Mouse (Mus musculus): ENCODE measurements around the gene Lipn. TPM values are rescaled to one million over a fixed set of nuclear protein-coding genes. Genes with fewer than 3 reads are reported as not detected.

The Lipn gene
- polyA plus RNA-seq, 1 experiment from 2014 or later, result not detected

GRCm38 (mm10) chr19:34089011-34089680 is 22.0 kb downstream of the Lipn start:
- 83% methylated on average over 3 of the region's 3 CpGs for WGBS
- ATAC-seq (ENCODE audit: insufficient number of reproducible peaks, insufficient read depth, low FRiP score, low TSS enrichment, low read depth), result no peak

GRCm38 (mm10) chr19:34095381-34095780 is 28.2 kb downstream of the Lipn start:
- H3K27me3 ChIP-seq, result no peaks in the 10 kb centered on the region
- no peak for ATAC-seq (ENCODE audit: insufficient number of reproducible peaks, insufficient read depth, low FRiP score, low TSS enrichment, low read depth)
- no peak overlapping the region for H3K4me3 ChIP-seq (replicated peaks)
- no peak overlapping the region for H3K27ac ChIP-seq
- no peaks in the 10 kb centered on the region for H3K9me3 ChIP-seq
- 68% methylated on average over 5 of the region's 5 CpGs for WGBS
- no peak overlapping the region for H3K4me2 ChIP-seq
- no peaks in the 10 kb centered on the region for H3K36me3 ChIP-seq
- no peak overlapping the region for H3K9ac ChIP-seq (replicated peaks)
- no peaks in the 10 kb centered on the region for H3K4me1 ChIP-seq (replicated peaks)

More at GRCm38 (mm10) chr19:34089011-34089680, 22.0 kb downstream of the Lipn start:
- H3K27me3 ChIP-seq, result no peaks in the 10 kb centered on the region
- no peaks in the 10 kb centered on the region for H3K9me3 ChIP-seq
- no peaks in the 10 kb centered on the region for H3K4me1 ChIP-seq (replicated peaks)
- no peak overlapping the region for H3K9ac ChIP-seq (replicated peaks)
- H3K36me3 ChIP-seq, result no peaks in the 10 kb centered on the region
- no peak overlapping the region for H3K4me2 ChIP-seq
- no peak overlapping the region for H3K27ac ChIP-seq
- no peak overlapping the region for H3K4me3 ChIP-seq (replicated peaks)

GRCm38 (mm10) chr19:34096228-34096627 is 29.1 kb downstream of the Lipn start:
- ATAC-seq (ENCODE audit: insufficient number of reproducible peaks, insufficient read depth, low FRiP score, low TSS enrichment, low read depth), result no peak
- Histone ChIP-seq H3K27ac (no peak overlapping the region), H3K9me3 (no peaks in the 10 kb centered on the region), H3K4me2 (no peak overlapping the region), H3K4me1 (replicated peaks) (no peaks in the 10 kb centered on the region), H3K27me3 (no peaks in the 10 kb centered on the region), H3K36me3 (no peaks in the 10 kb centered on the region), H3K9ac (replicated peaks) (no peak overlapping the region), H3K4me3 (replicated peaks) (no peak overlapping the region)
- 60% methylated on average over 1 of the region's 1 CpGs for WGBS

- H3K4me1 ChIP-seq (replicated peaks), result no peaks in the 10 kb centered on the region
- H3K27me3 ChIP-seq, result no peaks in the 10 kb centered on the region
- H3K27ac ChIP-seq, result no peak within 1 kb of the TSS
- H3K9me3 ChIP-seq, result no peaks in the 10 kb centered on the region
- H3K4me2 ChIP-seq, result no peak within 1 kb of the TSS
- no peak within 1 kb of the TSS for H3K4me3 ChIP-seq (replicated peaks)
- no peak for ATAC-seq (ENCODE audit: insufficient number of reproducible peaks, insufficient read depth, low FRiP score, low TSS enrichment, low read depth)
- H3K36me3 ChIP-seq, result no peaks in the 10 kb centered on the region
- WGBS, result 68% methylated on average over 4 of the region's 4 CpGs
- H3K9ac ChIP-seq (replicated peaks), result no peak within 1 kb of the TSS
These were observed 33.5 kb downstream of the Lipn start, which contains the start of gene Lipm for GRCm38 (mm10) chr19:34100633-34101032. Lipm (plus strand) TSS chr19:34100933.

- Histone ChIP-seq H3K27me3 (no peaks in the 10 kb centered on the region), H3K4me3 (replicated peaks) (no peak overlapping the region), H3K4me2 (no peak overlapping the region), H3K9ac (replicated peaks) (no peak overlapping the region), H3K27ac (no peak overlapping the region), H3K4me1 (replicated peaks) (no peaks in the 10 kb centered on the region), H3K36me3 (no peaks in the 10 kb centered on the region), H3K9me3 (no peaks in the 10 kb centered on the region)
- no peak for ATAC-seq (ENCODE audit: insufficient number of reproducible peaks, insufficient read depth, low FRiP score, low TSS enrichment, low read depth)
- 83% methylated on average over 7 of the region's 7 CpGs for WGBS
These were observed 34.7 kb downstream of the Lipn start for GRCm38 (mm10) chr19:34101888-34102287.

- no peaks in the 10 kb centered on the region for H3K27me3 ChIP-seq
- no peak overlapping the region for H3K4me2 ChIP-seq
- H3K4me3 ChIP-seq (replicated peaks), result no peak overlapping the region
- no peak overlapping the region for H3K27ac ChIP-seq
- H3K4me1 ChIP-seq (replicated peaks), result no peaks in the 10 kb centered on the region
- no peaks in the 10 kb centered on the region for H3K9me3 ChIP-seq
- H3K9ac ChIP-seq (replicated peaks), result no peak overlapping the region
- no peak for ATAC-seq (ENCODE audit: insufficient number of reproducible peaks, insufficient read depth, low FRiP score, low TSS enrichment, low read depth)
- 88% methylated on average over 3 of the region's 3 CpGs for WGBS
- no peaks in the 10 kb centered on the region for H3K36me3 ChIP-seq
These were observed 37.7 kb downstream of the Lipn start for GRCm38 (mm10) chr19:34104841-34105240.

- Histone ChIP-seq H3K27me3 (no peaks in the 10 kb centered on the region), H3K9ac (replicated peaks) (no peak overlapping the region), H3K4me3 (replicated peaks) (no peak overlapping the region), H3K4me1 (replicated peaks) (no peaks in the 10 kb centered on the region), H3K36me3 (no peaks in the 10 kb centered on the region), H3K9me3 (no peaks in the 10 kb centered on the region), H3K4me2 (no peak overlapping the region), H3K27ac (no peak overlapping the region)
- ATAC-seq (ENCODE audit: insufficient number of reproducible peaks, insufficient read depth, low FRiP score, low TSS enrichment, low read depth), result no peak
- 82% methylated on average over 1 of the region's 1 CpGs for WGBS
These were observed 51.9 kb downstream of the Lipn start for GRCm38 (mm10) chr19:34119102-34119501.

GRCm38 (mm10) chr19:34119653-34120052 is 52.5 kb downstream of the Lipn start:
- Histone ChIP-seq H3K4me2 (no peak overlapping the region), H3K9me3 (no peaks in the 10 kb centered on the region), H3K4me1 (replicated peaks) (no peaks in the 10 kb centered on the region), H3K9ac (replicated peaks) (no peak overlapping the region), H3K36me3 (no peaks in the 10 kb centered on the region), H3K27me3 (no peaks in the 10 kb centered on the region), H3K27ac (no peak overlapping the region), H3K4me3 (replicated peaks) (no peak overlapping the region)
- 63% methylated on average over 4 of the region's 4 CpGs for WGBS
- ATAC-seq (ENCODE audit: insufficient number of reproducible peaks, insufficient read depth, low FRiP score, low TSS enrichment, low read depth), result no peak

GRCm38 (mm10) chr19:34120107-34120731 is 53.1 kb downstream of the Lipn start:
- no peak for ATAC-seq (ENCODE audit: insufficient number of reproducible peaks, insufficient read depth, low FRiP score, low TSS enrichment, low read depth)
- Histone ChIP-seq H3K9ac (replicated peaks) (no peak overlapping the region), H3K4me3 (replicated peaks) (no peak overlapping the region), H3K4me2 (no peak overlapping the region), H3K9me3 (no peaks in the 10 kb centered on the region), H3K27ac (no peak overlapping the region), H3K4me1 (replicated peaks) (no peaks in the 10 kb centered on the region), H3K27me3 (no peaks in the 10 kb centered on the region), H3K36me3 (no peaks in the 10 kb centered on the region)
- WGBS, result 64% methylated on average over 3 of the region's 3 CpGs

Small RNA genes lying within 50 kb of the gene (microRNA-seq; reads per million reads assigned to microRNA genes)
- not detected for gene Gm23334

Other genes with a start within 250 kb of the Lipn start
- not detected in 2 replicates for gene Lipf, start 106.2 kb upstream of the Lipn start, polyA plus RNA-seq (2016; fragmentation: Nextera tagmentation; extraction: Ambion mirVana)
- gene Lipk, start 59.1 kb upstream of the Lipn start, polyA plus RNA-seq (2016; fragmentation: Nextera tagmentation; extraction: Ambion mirVana), result not detected in 2 replicates
- gene Lipm, start 33.6 kb downstream of the Lipn start, polyA plus RNA-seq (2016; fragmentation: Nextera tagmentation; extraction: Ambion mirVana), result 0.12 and 0.23 TPM in 2 replicates
- gene Ankrd22, start 98.7 kb downstream of the Lipn start, polyA plus RNA-seq (2016; fragmentation: Nextera tagmentation; extraction: Ambion mirVana), result 0.26 TPM in 1 of 2 replicates, not detected in the other
- gene Stambpl1, start 124.9 kb downstream of the Lipn start, polyA plus RNA-seq (2016; fragmentation: Nextera tagmentation; extraction: Ambion mirVana), result 10.8 and 11.3 TPM in 2 replicates
- gene Acta2, start 188.2 kb downstream of the Lipn start, polyA plus RNA-seq (2016; fragmentation: Nextera tagmentation; extraction: Ambion mirVana), result 120 and 137 TPM in 2 replicates
- gene Fas, start 223.3 kb downstream of the Lipn start, polyA plus RNA-seq (2016; fragmentation: Nextera tagmentation; extraction: Ambion mirVana), result 1.1 and 1.4 TPM in 2 replicates

Measured in limb, embryonic 12.5 days (tissue).